8 mouse cellular contexts compared by ENCODE assay signal in the genomic region with DNA sequence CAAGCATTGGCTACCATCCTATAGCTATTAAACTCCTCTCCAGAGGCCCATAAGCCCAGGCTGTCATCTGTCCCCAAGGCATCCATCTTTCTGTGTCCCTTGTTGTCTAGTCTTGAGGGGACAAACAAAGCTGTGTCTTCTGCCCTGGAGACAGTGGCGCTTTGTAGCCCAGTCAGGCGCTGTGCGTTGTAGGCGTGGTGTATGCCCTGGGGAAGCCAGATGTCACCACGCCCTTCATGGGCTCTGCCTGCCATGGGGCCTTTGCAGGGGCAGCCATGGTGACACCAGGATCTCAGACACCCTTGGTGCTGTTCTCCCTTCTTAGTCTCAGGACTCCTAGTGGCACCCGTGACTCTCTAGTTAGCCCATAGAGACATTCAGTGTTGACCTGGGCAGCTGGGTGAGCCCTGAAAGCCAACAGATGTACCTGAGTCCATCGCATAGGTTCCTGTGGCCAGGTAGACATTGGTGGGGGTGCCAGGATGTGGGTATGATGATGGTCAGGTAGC. TPM values are rescaled to one million over a fixed set of nuclear protein-coding genes. Genes with fewer than 3 reads are reported as not detected.
DNase-seq lines count a peak whose midpoint lies in the region; ATAC-seq and TF ChIP-seq lines count a peak whose summit lies in the region.

No protein-coding gene starts in this region.

- no peaks in the 10 kb centered on the region for H3K27me3 ChIP-seq in kidney, postnatal 0 days (ENCODE audit: insufficient read depth, low read length)
- no peaks in the 10 kb centered on the region for H3K27me3 ChIP-seq in hindbrain, embryonic 13.5 days
- H3K27me3 ChIP-seq in midbrain, embryonic 13.5 days = no peaks in the 10 kb centered on the region

- ATAC-seq in kidney, postnatal 0 days (replicated peaks; ENCODE audit: low FRiP score, low read depth) = no peak
- ATAC-seq in hindbrain, embryonic 13.5 days (ENCODE audit: low FRiP score) = no peak
- no peak for ATAC-seq in midbrain, embryonic 13.5 days
- ATAC-seq in frontal cortex, adult (ENCODE audit: low TSS enrichment) = no peak

- 89% methylated on average over 7 of the region's 7 CpGs for WGBS in kidney, postnatal 0 days
- WGBS in hindbrain, embryonic 13.5 days = 77% methylated on average over 7 of the region's 7 CpGs
- WGBS in midbrain, embryonic 13.5 days = 93% methylated on average over 7 of the region's 7 CpGs

- no peak overlapping the region; the same call in 1 of the 2 replicates for H3K27ac ChIP-seq in kidney, postnatal 0 days
- peak overlapping the region; percentile 91; the same call in 1 of the 2 replicates for H3K27ac ChIP-seq in hindbrain, embryonic 13.5 days
- H3K27ac ChIP-seq in midbrain, embryonic 13.5 days = peak overlapping the region; percentile 90; the same call in 1 of the 2 replicates

- DNase-seq in kidney, postnatal 0 days (ENCODE audit: low spot score) = no peak
- no peak for DNase-seq in kidney, adult 8-10 months
- peak; percentile 77 for DNase-seq in c-Kit-negative CD71-positive TER-119-positive erythroid progenitor cells, embryonic 14.5 days (ENCODE audit: low read depth, low spot score)
- no peak for DNase-seq in ovary, postnatal 10 days (ENCODE audit: low spot score)
- no peak for DNase-seq in cerebellum, adult 18-20 months

- TF ChIP-seq CTCF in kidney, postnatal 0 days (IDR thresholded peaks at IDR 0.05; ENCODE audit: low read depth) = no peak

- H3K4me1 ChIP-seq in kidney, postnatal 0 days (replicated peaks; ENCODE audit: insufficient read depth, low read length) = peaks cover 9% of the 10 kb centered on the region; the same call in 1 of the 2 replicates
- H3K4me1 ChIP-seq in hindbrain, embryonic 13.5 days (replicated peaks) = peaks cover 19% of the 10 kb centered on the region
- H3K4me1 ChIP-seq in midbrain, embryonic 13.5 days (replicated peaks) = peaks cover 20% of the 10 kb centered on the region

- no peak overlapping the region; the same call in 1 of the 2 replicates for H3K4me3 ChIP-seq in kidney, postnatal 0 days (replicated peaks; ENCODE audit: low read depth, low read length)
- H3K4me3 ChIP-seq in hindbrain, embryonic 13.5 days = peak overlapping the region; percentile 65
- peak overlapping the region; percentile 69 for H3K4me3 ChIP-seq in midbrain, embryonic 13.5 days (replicated peaks)

- H3K4me2 ChIP-seq in kidney, postnatal 0 days (ENCODE audit: low read length) = peak overlapping the region; percentile 79
- H3K4me2 ChIP-seq in hindbrain, embryonic 13.5 days = peak overlapping the region; percentile 97
- H3K4me2 ChIP-seq in midbrain, embryonic 13.5 days (replicated peaks) = peak overlapping the region; percentile 96

- H3K9me3 ChIP-seq in kidney, postnatal 0 days (replicated peaks; ENCODE audit: low read length) = no peaks in the 10 kb centered on the region; the same call in 1 of the 2 replicates
- no peaks in the 10 kb centered on the region for H3K9me3 ChIP-seq in hindbrain, embryonic 13.5 days
- no peaks in the 10 kb centered on the region for H3K9me3 ChIP-seq in midbrain, embryonic 13.5 days

- peak overlapping the region; percentile 61; the same call in 1 of the 2 replicates for H3K9ac ChIP-seq in kidney, postnatal 0 days (ENCODE audit: low read depth, low read length)
- H3K9ac ChIP-seq in hindbrain, embryonic 13.5 days = peak overlapping the region; percentile 87
- peak overlapping the region; percentile 78 for H3K9ac ChIP-seq in midbrain, embryonic 13.5 days (replicated peaks)

- peaks cover 25% of the 10 kb centered on the region for H3K36me3 ChIP-seq in kidney, postnatal 0 days (ENCODE audit: insufficient read depth, low read length)
- H3K36me3 ChIP-seq in hindbrain, embryonic 13.5 days = peaks cover 32% of the 10 kb centered on the region
- H3K36me3 ChIP-seq in midbrain, embryonic 13.5 days = peaks cover 31% of the 10 kb centered on the region

RNA-seq across cellular contexts. Expression of a gene that starts 1.4 kb away (rescaled TPM):
- 5.0 and 6.1 TPM in 2 replicates for polyA plus RNA-seq in kidney, postnatal 0 days (2015; fragmentation: Nextera tagmentation; extraction: Ambion mirVana)
- 4.4 and 6.4 TPM in 2 replicates for polyA plus RNA-seq in hindbrain, embryonic 13.5 days (2015; fragmentation: Nextera tagmentation; extraction: Ambion mirVana)
- polyA plus RNA-seq in midbrain, embryonic 13.5 days (2015; fragmentation: Nextera tagmentation; extraction: Ambion mirVana) = 6.1 and 7.6 TPM in 2 replicates

RNA-seq across cellular contexts. Expression of a gene that starts 1.4 kb away (rescaled TPM):
- 80.7 and 87.2 TPM in 2 replicates for polyA plus RNA-seq in kidney, postnatal 0 days (2015; fragmentation: Nextera tagmentation; extraction: Ambion mirVana)
- 65.1 and 67.5 TPM in 2 replicates for polyA plus RNA-seq in hindbrain, embryonic 13.5 days (2015; fragmentation: Nextera tagmentation; extraction: Ambion mirVana)
- 60.2 and 60.3 TPM in 2 replicates for polyA plus RNA-seq in midbrain, embryonic 13.5 days (2015; fragmentation: Nextera tagmentation; extraction: Ambion mirVana)

RNA-seq across cellular contexts. Expression of a gene that starts 1.8 kb away (rescaled TPM):
- 1.4 TPM in 2 replicates for polyA plus RNA-seq in kidney, postnatal 0 days (2015; fragmentation: Nextera tagmentation; extraction: Ambion mirVana)
- polyA plus RNA-seq in hindbrain, embryonic 13.5 days (2015; fragmentation: Nextera tagmentation; extraction: Ambion mirVana) = 3.1 and 3.3 TPM in 2 replicates
- polyA plus RNA-seq in midbrain, embryonic 13.5 days (2015; fragmentation: Nextera tagmentation; extraction: Ambion mirVana) = 4.0 and 4.9 TPM in 2 replicates

RNA-seq across cellular contexts. Expression of a gene that starts 13.9 kb away (rescaled TPM):
- 104 and 121 TPM in 2 replicates for polyA plus RNA-seq in kidney, postnatal 0 days (2015; fragmentation: Nextera tagmentation; extraction: Ambion mirVana)
- polyA plus RNA-seq in hindbrain, embryonic 13.5 days (2015; fragmentation: Nextera tagmentation; extraction: Ambion mirVana) = 93.8 and 96.2 TPM in 2 replicates
- 78.5 and 93.4 TPM in 2 replicates for polyA plus RNA-seq in midbrain, embryonic 13.5 days (2015; fragmentation: Nextera tagmentation; extraction: Ambion mirVana)

RNA-seq across cellular contexts. Expression of a gene that starts 18.6 kb away (rescaled TPM):
- polyA plus RNA-seq in kidney, postnatal 0 days (2015; fragmentation: Nextera tagmentation; extraction: Ambion mirVana) = 137 and 139 TPM in 2 replicates
- polyA plus RNA-seq in hindbrain, embryonic 13.5 days (2015; fragmentation: Nextera tagmentation; extraction: Ambion mirVana) = 98.5 and 102 TPM in 2 replicates
- 73.8 and 115 TPM in 2 replicates for polyA plus RNA-seq in midbrain, embryonic 13.5 days (2015; fragmentation: Nextera tagmentation; extraction: Ambion mirVana)
